Mouse (Mus musculus) embryonic facial prominence, embryonic 14.5 days (tissue): Measurements from ENCODE around the gene Npas3. TPM values are rescaled to one million over a fixed set of nuclear protein-coding genes. Genes with fewer than 3 reads are reported as not detected.
A peak's percentile ranks its signal among the peaks of the same experiment; 100 is the strongest.

Experiments used
- ATAC-seq: fragments of 200-750 bp; cut with Nextera tagmentation; 2 replicates; pipeline ENCODE4 v1.8.0; 2017; ENCODE audit warnings: low read depth, moderate number of reproducible peaks, moderate TSS enrichment
- DNase-seq: peaks from one replicate; pipeline ENCODE4 v3.0.0-alpha.2; 2015; ENCODE audit warnings: low spot score
- H3K27ac ChIP-seq: fragments of 300-500 bp; sonication (generic); replicated peaks from 2 replicates; pipeline ENCODE4 v1.5.1; 2014; ENCODE audit warnings: low read depth, mild to moderate bottlenecking, low read length, moderate library complexity
- H3K27me3 ChIP-seq: fragments of 300-500 bp; sonication (generic); replicated peaks from 2 replicates; pipeline ENCODE4 v1.6.1; 2014; ENCODE audit warnings: low read length; ENCODE audit not compliant: control insufficient read depth, insufficient read depth
- H3K36me3 ChIP-seq: fragments of 300-500 bp; sonication (generic); 2 replicates; pipeline ENCODE4 v1.6.1; 2014; ENCODE audit warnings: low read length, mixed read lengths; ENCODE audit not compliant: control insufficient read depth, insufficient read depth
- H3K4me1 ChIP-seq: fragments of 300-500 bp; sonication (generic); 2 replicates; pipeline ENCODE4 v1.6.1; 2014; ENCODE audit warnings: antibody characterized with exemption, low read length; ENCODE audit not compliant: control insufficient read depth, insufficient read depth
- H3K4me2 ChIP-seq: fragments of 300-500 bp; sonication (generic); 2 replicates; pipeline ENCODE4 v1.6.1; 2014; ENCODE audit warnings: low read depth, mild to moderate bottlenecking, low read length, moderate library complexity, mixed read lengths
- H3K4me3 ChIP-seq: fragments of 300-500 bp; sonication (generic); 2 replicates; pipeline ENCODE4 v1.5.1; 2014; ENCODE audit warnings: low read depth, mild to moderate bottlenecking, low read length
- H3K9ac ChIP-seq: fragments of 300-500 bp; sonication (generic); 2 replicates; pipeline ENCODE4 v1.6.1; 2014; ENCODE audit warnings: low read depth, mild to moderate bottlenecking, low read length, moderate library complexity, mixed read lengths
- H3K9me3 ChIP-seq: fragments of 300-500 bp; sonication (generic); 2 replicates; pipeline ENCODE4 v1.6.1; 2016; ENCODE audit warnings: low read length; ENCODE audit not compliant: control insufficient read depth
- WGBS: fragments of 180-500 bp; shearing (Covaris S2); extraction: QIAGEN DNeasy Blood & Tissue Kit; methylation state at CpG from one replicate; pipeline ENCODE4 v1.1.7; 2014; 5-methylcytosine and 5-hydroxymethylcytosine counted together
- polyA plus RNA-seq: library from polyadenylated mRNA; unstranded; fragments of >200 nt; fragmentation: Nextera tagmentation; extraction: Ambion mirVana; gene quantifications from 2 replicates; pipeline ENCODE4 v1.2.1, GENCODE M21; 2014

The Npas3 gene
- polyA plus RNA-seq, 1 experiment from 2014 or later, result 4.4 TPM

DNA sequence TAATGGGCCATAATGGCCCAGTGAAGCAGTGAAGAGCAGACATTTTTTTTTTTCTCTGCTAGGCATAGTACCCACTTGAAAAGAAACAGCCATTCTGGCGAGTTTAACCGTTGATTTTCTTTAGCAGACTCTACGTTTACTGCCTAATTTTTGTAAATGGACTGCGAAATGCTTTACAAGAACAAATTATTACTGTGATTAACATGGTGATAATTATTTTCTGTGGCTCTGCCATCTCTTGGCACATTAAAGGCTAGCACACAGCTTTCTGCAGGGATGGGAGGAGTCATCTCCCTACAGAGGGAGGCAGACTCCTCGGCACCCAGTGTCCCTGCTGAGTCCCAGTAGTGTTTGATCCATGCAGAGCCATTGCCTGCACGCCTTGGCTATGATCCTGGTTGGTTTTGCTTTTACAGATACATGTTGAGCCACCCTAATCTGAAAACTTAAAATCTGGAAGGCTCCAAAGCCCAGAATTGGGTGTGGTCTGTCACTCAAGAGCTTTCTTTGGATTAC is 341.0 kb downstream of the Npas3 start:
- Histone ChIP-seq H3K4me1 (peaks cover 10% of the 10 kb centered on the region), H3K27ac (no peak overlapping the region), H3K36me3 (no peaks in the 10 kb centered on the region), H3K9ac (no peak overlapping the region), H3K9me3 (no peaks in the 10 kb centered on the region), H3K4me2 (no peak overlapping the region), H3K4me3 (no peak overlapping the region), H3K27me3 (no peaks in the 10 kb centered on the region)
- no peak for ATAC-seq
- WGBS, result 68% methylated on average over 6 of the region's 6 CpGs
- no peak for DNase-seq

GRCm38 (mm10) chr12:53605661-53606060 is 357.2 kb downstream of the Npas3 start:
- Histone ChIP-seq H3K4me1 (no peaks in the 10 kb centered on the region), H3K9me3 (no peaks in the 10 kb centered on the region), H3K27ac (no peak overlapping the region), H3K27me3 (no peaks in the 10 kb centered on the region), H3K9ac (no peak overlapping the region), H3K4me2 (no peak overlapping the region), H3K36me3 (no peaks in the 10 kb centered on the region), H3K4me3 (no peak overlapping the region)
- DNase-seq (no peak), ATAC-seq (no peak)
- WGBS, result 58% methylated on average over 6 of the region's 6 CpGs

DNA sequence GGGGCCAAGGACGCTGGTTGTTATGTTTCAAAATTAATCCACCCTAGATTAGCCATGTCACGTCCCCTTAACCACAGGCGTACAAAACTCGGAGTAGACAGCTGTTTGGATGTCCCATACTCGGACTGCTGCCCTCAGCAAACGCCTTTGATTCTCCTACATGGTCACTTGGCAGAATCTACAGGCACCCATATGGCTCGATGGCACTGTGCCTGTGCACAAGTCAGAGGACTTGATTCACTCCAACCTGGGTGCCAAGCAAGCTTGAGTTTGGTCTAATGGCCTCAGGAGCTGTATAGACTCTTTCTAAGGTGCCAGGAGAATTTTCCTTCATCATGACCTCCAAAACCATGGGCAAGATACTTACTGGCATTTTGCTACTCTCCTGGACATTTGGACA is 363.6 kb downstream of the Npas3 start:
- Histone ChIP-seq H3K4me3 (no peak overlapping the region), H3K27ac (no peak overlapping the region), H3K4me2 (no peak overlapping the region), H3K36me3 (no peaks in the 10 kb centered on the region), H3K9ac (no peak overlapping the region), H3K9me3 (no peaks in the 10 kb centered on the region), H3K27me3 (no peaks in the 10 kb centered on the region), H3K4me1 (no peaks in the 10 kb centered on the region)
- DNase-seq, result no peak
- WGBS, result 82% methylated on average over 7 of the region's 7 CpGs
- no peak for ATAC-seq

DNA sequence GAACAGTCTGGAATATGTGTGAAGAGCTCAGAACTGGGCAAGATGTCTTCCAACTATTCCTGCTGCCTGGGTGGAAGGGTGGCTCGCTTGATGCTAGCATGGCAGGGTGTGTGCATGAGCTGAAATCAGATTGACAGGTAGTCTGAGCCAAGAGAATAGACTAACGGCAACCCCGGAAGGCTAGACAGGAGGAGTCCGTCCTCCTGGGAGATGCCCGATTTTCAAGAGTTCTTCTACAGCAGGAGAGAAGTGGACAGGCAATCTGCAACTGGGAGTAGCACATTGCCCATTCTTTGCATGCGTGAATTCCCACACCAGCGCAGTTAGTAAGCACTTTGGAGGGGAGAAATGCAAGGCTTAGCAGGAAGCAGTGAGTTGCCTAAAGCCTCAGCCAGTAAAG is 372.8 kb downstream of the Npas3 start:
- no peak overlapping the region for H3K4me3 ChIP-seq
- ATAC-seq (no peak), DNase-seq (no peak)
- H3K9me3 ChIP-seq, result no peaks in the 10 kb centered on the region
- peaks cover 15% of the 10 kb centered on the region; the same call in 1 of the 2 replicates for H3K4me1 ChIP-seq
- H3K27me3 ChIP-seq, result no peaks in the 10 kb centered on the region
- no peak overlapping the region for H3K27ac ChIP-seq
- WGBS, result 75% methylated on average over 7 of the region's 7 CpGs
- H3K4me2 ChIP-seq, result no peak overlapping the region
- no peaks in the 10 kb centered on the region for H3K36me3 ChIP-seq
- no peak overlapping the region for H3K9ac ChIP-seq

DNA sequence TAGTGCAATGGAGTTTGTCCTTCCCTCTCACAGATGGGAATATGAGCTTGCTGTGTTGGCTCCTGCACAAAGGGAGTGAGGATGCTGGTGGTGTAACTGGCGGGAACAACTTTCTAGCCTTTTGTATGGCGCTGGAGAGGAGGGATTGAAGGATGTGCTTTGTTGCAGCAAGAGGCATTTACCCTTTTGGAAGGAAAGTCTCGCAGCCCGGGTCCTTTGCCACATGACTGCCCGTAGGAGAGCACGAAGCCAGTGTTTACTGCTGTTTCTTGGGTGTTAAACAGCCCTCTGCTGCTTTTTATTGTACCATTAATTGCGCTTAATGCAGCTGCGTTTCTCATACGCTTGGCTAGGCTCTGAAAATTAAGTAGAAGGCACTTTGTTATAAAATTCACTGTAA is 375.3 kb downstream of the Npas3 start:
- Histone ChIP-seq H3K9me3 (no peaks in the 10 kb centered on the region), H3K4me2 (no peak overlapping the region), H3K4me1 (peaks cover 15% of the 10 kb centered on the region; the same call in 1 of the 2 replicates), H3K27me3 (no peaks in the 10 kb centered on the region), H3K27ac (no peak overlapping the region), H3K4me3 (no peak overlapping the region), H3K9ac (no peak overlapping the region), H3K36me3 (no peaks in the 10 kb centered on the region)
- ATAC-seq (no peak), DNase-seq (no peak)
- 65% methylated on average over 9 of the region's 9 CpGs for WGBS

DNA sequence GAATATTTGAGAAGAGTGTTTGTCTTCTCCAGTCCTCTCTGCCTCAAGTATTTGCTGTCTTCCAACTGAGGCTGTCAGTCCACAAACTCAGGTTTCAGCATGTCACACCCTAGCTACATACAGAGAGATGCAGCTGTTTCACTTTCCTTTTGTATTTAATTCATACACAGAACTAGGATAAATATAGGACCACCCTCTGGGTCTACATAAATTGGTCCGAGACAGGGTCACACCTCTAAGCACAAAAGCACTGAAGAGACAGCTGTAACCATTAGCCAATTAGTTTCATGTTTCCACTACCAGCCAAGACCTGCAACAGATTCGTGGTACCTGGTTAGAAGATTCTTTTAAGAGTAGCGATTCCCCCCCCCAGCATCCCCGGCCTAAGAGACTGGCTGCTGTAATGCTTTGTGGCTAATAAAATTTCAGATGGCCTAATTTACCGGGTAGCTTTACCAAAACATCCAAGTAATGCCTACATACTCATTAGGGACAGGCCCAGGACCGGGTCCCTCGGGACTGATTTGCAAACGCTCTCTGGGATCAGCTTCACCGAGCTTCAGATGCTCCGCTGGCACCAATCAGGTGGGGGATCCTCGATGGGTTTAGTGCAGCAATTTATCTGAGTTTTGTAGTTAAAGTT is 376.0 kb downstream of the Npas3 start:
- Histone ChIP-seq H3K27me3 (no peaks in the 10 kb centered on the region), H3K4me3 (no peak overlapping the region), H3K4me1 (peaks cover 15% of the 10 kb centered on the region; the same call in 1 of the 2 replicates), H3K4me2 (no peak overlapping the region), H3K36me3 (no peaks in the 10 kb centered on the region), H3K27ac (no peak overlapping the region), H3K9me3 (no peaks in the 10 kb centered on the region), H3K9ac (no peak overlapping the region)
- peak; percentile 61 for DNase-seq
- ATAC-seq, result peak; percentile 83
- WGBS, result 37% methylated on average over 11 of the region's 11 CpGs

DNA sequence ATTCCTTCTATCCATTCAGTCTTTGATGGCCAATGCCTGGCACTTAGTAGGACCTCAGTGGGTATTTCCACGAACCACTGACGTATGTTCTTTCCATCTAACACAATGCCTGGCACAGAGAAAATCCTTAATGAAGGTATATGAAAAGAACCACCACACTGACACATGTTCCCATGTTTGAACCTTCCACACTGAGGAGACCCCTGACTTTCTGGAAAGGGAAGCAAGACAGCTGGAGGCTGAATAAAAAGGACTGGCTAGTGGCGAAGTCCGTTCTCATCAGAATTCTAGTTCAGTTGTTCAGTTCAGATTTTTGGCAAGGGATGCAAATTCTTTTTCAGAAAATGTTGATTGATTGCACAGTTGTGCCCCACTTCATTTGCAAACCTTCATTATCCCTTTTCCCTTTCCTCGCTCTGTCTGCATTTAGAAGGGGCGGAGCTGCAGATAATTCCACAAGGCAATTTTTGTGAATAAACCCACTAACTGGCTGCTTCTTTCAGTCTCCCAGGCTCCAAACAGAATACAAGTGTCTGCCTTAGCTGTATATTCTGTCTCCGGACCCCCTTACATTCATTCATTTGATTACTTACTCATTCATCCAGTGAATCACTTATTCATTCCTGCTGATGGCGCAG is 381.1 kb downstream of the Npas3 start:
- DNase-seq (peak; percentile 19), ATAC-seq (no peak)
- H3K4me1 ChIP-seq, result peaks cover 10% of the 10 kb centered on the region; the same call in 1 of the 2 replicates
- H3K4me2 ChIP-seq, result no peak overlapping the region
- H3K9me3 ChIP-seq, result no peaks in the 10 kb centered on the region
- no peak overlapping the region for H3K9ac ChIP-seq
- no peak overlapping the region for H3K27ac ChIP-seq
- no peaks in the 10 kb centered on the region for H3K36me3 ChIP-seq
- H3K4me3 ChIP-seq, result no peak overlapping the region
- no peaks in the 10 kb centered on the region for H3K27me3 ChIP-seq
- 81% methylated on average over 8 of the region's 8 CpGs for WGBS

DNA sequence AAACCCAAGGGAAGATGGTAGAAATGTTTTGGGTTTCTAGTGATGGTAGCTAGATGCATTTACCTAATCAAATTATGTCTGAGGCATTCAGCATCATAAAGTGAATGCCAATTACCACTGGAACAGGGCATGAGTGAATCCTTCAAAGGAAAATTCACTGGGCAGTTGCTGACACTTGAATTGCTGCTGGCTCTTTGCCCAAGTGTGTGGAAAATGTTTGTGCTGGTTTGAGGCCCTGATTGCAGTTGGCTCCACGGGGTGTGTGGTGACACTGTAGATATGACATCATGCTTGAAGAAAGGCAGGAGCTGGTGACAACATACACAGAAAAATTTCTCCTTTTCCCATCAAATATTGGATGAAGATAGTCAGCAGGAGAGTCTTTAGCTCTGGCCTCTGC is 382.1 kb downstream of the Npas3 start:
- Histone ChIP-seq H3K27me3 (no peaks in the 10 kb centered on the region), H3K27ac (no peak overlapping the region), H3K36me3 (no peaks in the 10 kb centered on the region), H3K4me1 (peaks cover 10% of the 10 kb centered on the region; the same call in 1 of the 2 replicates), H3K9me3 (no peaks in the 10 kb centered on the region), H3K4me3 (no peak overlapping the region), H3K9ac (no peak overlapping the region), H3K4me2 (no peak overlapping the region)
- ATAC-seq (no peak), DNase-seq (peak; percentile 44)
- WGBS, result 55% methylated on average over 1 of the region's 1 CpGs
